Mouse (Mus musculus) forebrain, embryonic 11.5 days (tissue): ENCODE measurements around the gene Gm20388. TPM values are rescaled to one million over a fixed set of nuclear protein-coding genes. Genes with fewer than 3 reads are reported as not detected.

Experiments
- ATAC-seq: fragments of 200-750 bp; cut with Nextera tagmentation; replicated peaks from 2 replicates; pipeline ENCODE4 v1.8.0; 2017; ENCODE audit warnings: moderate TSS enrichment; ENCODE audit not compliant: low FRiP score
- DNase-seq: peaks from one replicate; pipeline ENCODE4 v3.0.0-alpha.2; 2017; ENCODE audit warnings: low spot score
- H3K27ac ChIP-seq: fragments of 300-500 bp; sonication (generic); 2 replicates; pipeline ENCODE4 v1.5.1; 2014; ENCODE audit warnings: low read depth, low read length
- H3K27me3 ChIP-seq: fragments of 300-500 bp; sonication (generic); 2 replicates; pipeline ENCODE4 v1.6.1; 2014; ENCODE audit warnings: mild to moderate bottlenecking, low read length, mixed read lengths; ENCODE audit not compliant: control insufficient read depth, insufficient read depth
- H3K36me3 ChIP-seq: fragments of 300-500 bp; sonication (generic); 2 replicates; pipeline ENCODE4 v1.6.1; 2014; ENCODE audit warnings: mild to moderate bottlenecking, low read length, moderate library complexity, mixed read lengths; ENCODE audit not compliant: control insufficient read depth, insufficient read depth
- H3K4me1 ChIP-seq: fragments of 300-500 bp; sonication (generic); replicated peaks from 2 replicates; pipeline ENCODE4 v1.6.1; 2014; ENCODE audit warnings: low read length, mixed read lengths; ENCODE audit not compliant: control insufficient read depth, insufficient read depth
- H3K4me2 ChIP-seq: fragments of 300-500 bp; sonication (generic); 2 replicates; pipeline ENCODE4 v1.6.1; 2014; ENCODE audit warnings: low read depth, mild to moderate bottlenecking, low read length, moderate library complexity, mixed read lengths; ENCODE audit not compliant: severe bottlenecking
- H3K4me3 ChIP-seq: fragments of 300-500 bp; sonication (generic); 2 replicates; pipeline ENCODE4 v1.5.1; 2014; ENCODE audit warnings: low read depth, low read length
- H3K9ac ChIP-seq: fragments of 300-500 bp; sonication (generic); 2 replicates; pipeline ENCODE4 v1.6.1; 2014; ENCODE audit warnings: low read length
- H3K9me3 ChIP-seq: fragments of 300-500 bp; sonication (generic); 2 replicates; pipeline ENCODE4 v1.6.1; 2016; ENCODE audit warnings: low read length, mixed read lengths; ENCODE audit not compliant: control insufficient read depth
- WGBS: fragments of 180-500 bp; shearing (Covaris S2); extraction: QIAGEN DNeasy Blood & Tissue Kit; methylation state at CpG from one replicate; pipeline ENCODE4 v1.1.7; 2014; 5-methylcytosine and 5-hydroxymethylcytosine counted together
- polyA plus RNA-seq: library from polyadenylated mRNA; unstranded; fragments of >200 nt; fragmentation: Nextera tagmentation; extraction: Ambion mirVana; gene quantifications from 2 replicates; pipeline ENCODE4 v1.2.1, GENCODE M21; 2014

Gene Gm20388
- polyA plus RNA-seq, 1 experiment from 2014 or later: not detected

DNA sequence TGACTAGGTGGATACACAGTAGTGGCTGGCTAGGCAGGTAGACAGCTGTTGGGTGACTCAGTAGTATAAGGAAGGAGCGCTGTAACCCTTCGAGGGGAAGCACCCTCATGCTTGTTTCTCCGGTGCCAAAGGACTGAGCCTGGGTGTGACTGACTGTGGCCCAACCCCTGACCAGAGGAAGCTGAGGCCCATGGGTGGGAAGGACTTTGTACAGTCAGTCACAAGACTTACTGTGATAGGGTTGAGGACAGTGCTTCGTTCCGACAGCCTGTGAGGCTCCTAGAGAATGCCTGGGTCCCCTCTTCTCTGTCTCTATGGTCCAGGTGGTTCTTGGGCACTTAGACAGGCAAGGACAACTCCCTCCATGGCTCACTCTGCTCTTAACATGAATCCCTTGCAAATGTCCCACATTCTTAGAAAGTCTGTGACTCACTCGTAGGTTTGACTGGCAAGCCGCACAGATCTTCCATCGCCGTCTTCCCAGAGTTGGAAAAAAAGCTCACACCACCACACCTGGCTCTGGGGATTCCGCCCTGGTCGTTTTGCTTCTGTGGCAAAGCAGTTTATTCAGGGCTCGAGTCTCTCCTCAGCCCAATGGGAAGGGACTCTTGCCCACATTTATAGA is 495.5 kb downstream of the Gm20388 start:
- ATAC-seq (no peak), DNase-seq (no peak)
- H3K9me3 ChIP-seq: no peaks in the 10 kb centered on the region
- H3K4me2 ChIP-seq: no peak overlapping the region
- H3K36me3 ChIP-seq: no peaks in the 10 kb centered on the region
- no peak overlapping the region for H3K27ac ChIP-seq
- peaks cover 34% of the 10 kb centered on the region for H3K4me1 ChIP-seq
- H3K27me3 ChIP-seq: peaks cover 6% of the 10 kb centered on the region; the same call in 1 of the 2 replicates
- 93% methylated on average over 12 of the region's 12 CpGs for WGBS
- H3K9ac ChIP-seq: no peak overlapping the region
- H3K4me3 ChIP-seq: no peak overlapping the region

DNA sequence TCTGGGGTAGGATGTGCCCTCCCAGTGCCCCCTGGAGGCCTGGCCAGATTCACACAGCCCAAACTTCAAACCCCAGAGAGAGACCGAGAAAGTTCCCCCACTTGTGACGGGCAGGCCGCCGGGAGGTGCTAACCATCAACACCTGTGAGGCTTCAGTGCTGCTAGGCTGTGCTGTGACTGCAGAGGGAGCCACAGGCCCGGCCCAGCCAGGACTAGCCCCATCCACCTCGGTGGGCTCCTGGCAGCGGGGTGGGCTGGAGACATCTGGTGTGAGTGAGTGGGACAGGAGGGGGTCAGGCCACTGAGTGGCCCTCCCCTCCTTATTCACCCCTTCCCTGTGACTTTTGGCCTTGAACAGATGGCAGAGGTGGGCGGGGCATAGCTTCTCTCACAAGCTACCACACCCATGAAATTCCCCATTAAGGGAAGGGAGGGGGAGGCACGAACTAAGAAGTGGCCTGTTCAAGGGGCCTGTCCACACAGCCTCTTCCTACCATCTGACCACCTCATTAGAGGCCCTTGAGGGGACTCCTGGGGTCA is 497.1 kb downstream of the Gm20388 start:
- Histone ChIP-seq H3K4me3 (no peak overlapping the region), H3K9ac (no peak overlapping the region), H3K36me3 (no peaks in the 10 kb centered on the region), H3K27ac (peak overlapping the region; percentile 43), H3K27me3 (peaks cover 6% of the 10 kb centered on the region; the same call in 1 of the 2 replicates), H3K4me1 (peaks cover 45% of the 10 kb centered on the region), H3K4me2 (no peak overlapping the region), H3K9me3 (no peaks in the 10 kb centered on the region)
- peak; percentile 64 for ATAC-seq
- peak; percentile 85 for DNase-seq
- 13% methylated on average over 9 of the region's 9 CpGs for WGBS

DNA sequence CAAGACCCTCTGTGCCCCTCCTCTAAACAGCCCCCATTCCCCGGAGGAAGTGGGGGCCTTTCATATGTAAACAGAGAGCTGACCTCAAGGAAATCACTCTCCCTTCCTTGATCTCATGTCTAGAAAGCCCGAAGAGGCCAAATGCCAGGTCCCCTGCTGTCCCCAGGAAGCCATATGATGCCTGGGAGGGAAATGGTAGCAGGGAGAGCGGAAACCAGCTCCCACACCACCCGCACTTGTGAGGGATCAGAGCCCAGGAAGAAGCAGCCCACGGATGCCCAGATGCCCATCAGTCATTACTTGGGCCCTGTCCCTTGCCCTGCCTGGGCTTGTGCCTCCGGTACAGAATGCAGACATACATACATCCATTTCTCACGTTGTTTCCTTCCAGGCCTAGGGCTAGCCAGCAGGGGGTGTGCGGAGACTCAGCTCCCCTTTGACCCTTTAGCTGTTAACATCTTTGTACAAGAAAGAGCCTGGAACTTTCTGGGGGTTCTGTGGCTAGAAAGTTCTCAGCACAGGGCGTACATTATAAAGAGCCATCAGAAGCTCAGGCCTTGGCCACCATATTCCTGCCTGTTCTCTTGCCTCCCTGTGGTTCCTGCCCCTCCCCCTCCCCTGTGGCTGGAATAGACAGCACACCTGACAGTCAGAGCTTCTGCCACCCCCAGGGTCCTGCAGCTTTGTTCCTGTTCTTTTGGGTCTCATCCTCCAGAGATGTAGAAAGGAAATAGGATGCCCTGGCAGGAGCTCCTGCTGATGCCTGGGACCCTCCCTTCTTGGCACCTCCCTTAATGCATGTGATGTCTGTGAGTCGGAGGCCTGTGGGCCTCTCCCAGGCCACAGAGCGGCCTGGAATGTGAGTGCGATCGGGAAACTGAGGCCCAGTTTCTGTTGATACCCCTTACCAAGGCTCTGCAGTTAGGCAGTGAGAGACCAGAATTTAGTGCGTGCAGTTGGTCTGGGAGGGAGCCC is 497.9 kb downstream of the Gm20388 start:
- Histone ChIP-seq H3K27ac (peak overlapping the region; percentile 43), H3K4me3 (no peak overlapping the region), H3K9ac (no peak overlapping the region), H3K27me3 (peaks cover 6% of the 10 kb centered on the region; the same call in 1 of the 2 replicates), H3K9me3 (no peaks in the 10 kb centered on the region), H3K36me3 (no peaks in the 10 kb centered on the region), H3K4me2 (no peak overlapping the region), H3K4me1 (peaks cover 51% of the 10 kb centered on the region)
- DNase-seq: no peak
- no peak for ATAC-seq
- 43% methylated on average over 14 of the region's 14 CpGs for WGBS

DNA sequence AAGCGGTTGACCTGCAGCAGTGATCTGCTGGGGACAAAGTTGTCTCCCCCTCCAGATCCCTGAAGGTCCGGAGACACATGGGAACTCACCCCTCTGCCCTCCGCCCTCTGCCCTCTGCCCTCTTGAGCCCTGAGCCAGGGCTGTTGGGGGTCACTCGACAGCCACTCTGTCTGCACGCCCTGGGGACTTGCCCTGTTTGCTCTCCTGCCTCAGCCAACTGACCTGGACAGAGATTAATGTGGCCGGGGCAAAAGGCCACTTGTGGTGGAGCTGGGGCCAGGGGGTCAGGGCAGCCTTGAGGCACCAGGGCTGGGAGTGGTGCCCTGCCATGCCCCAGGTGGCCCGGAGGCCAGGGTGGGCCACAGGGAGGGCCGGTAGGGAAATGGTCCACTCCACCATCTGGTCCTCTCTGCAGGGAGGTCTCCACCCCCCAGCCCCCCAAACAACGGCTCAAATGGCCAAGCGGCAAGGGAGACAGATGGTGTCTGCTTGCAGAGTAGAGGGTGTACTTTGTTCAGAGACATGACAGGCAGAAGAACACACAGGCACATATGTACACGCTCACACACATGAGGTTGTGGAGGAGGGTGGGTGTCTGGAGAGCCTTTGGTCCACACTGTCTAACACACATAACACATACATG is 498.9 kb downstream of the Gm20388 start:
- ATAC-seq: no peak
- no peak overlapping the region for H3K4me3 ChIP-seq
- peaks cover 6% of the 10 kb centered on the region; the same call in 1 of the 2 replicates for H3K27me3 ChIP-seq
- no peaks in the 10 kb centered on the region for H3K9me3 ChIP-seq
- WGBS: 53% methylated on average over 11 of the region's 11 CpGs
- H3K9ac ChIP-seq: no peak overlapping the region
- H3K27ac ChIP-seq: peak overlapping the region; percentile 37; the same call in 1 of the 2 replicates
- H3K36me3 ChIP-seq: no peaks in the 10 kb centered on the region
- H3K4me2 ChIP-seq: no peak overlapping the region
- peaks cover 51% of the 10 kb centered on the region for H3K4me1 ChIP-seq
- DNase-seq: no peak

DNA sequence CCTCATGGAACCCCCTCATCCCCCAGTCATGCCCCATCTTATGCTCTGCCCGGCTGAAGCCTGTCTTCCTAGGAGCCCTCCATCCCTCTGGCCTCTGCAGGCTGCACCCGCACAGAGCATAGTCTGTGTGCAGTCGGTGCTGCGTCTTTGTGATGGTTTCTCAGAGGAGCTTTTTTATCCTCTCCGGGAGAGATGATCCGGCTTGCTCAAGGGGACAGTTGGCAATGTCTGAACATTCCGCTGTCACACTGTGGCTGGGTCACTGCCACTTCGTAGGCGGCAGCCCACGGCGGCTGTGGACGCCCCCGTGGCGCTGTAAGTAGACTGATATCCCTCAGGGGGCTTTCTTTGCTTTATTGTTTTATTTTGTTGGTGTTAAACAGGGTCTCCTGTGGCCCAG is 500.4 kb downstream of the Gm20388 start:
- Histone ChIP-seq H3K4me3 (no peak overlapping the region), H3K27me3 (peaks cover 6% of the 10 kb centered on the region; the same call in 1 of the 2 replicates), H3K9me3 (no peaks in the 10 kb centered on the region), H3K4me2 (no peak overlapping the region), H3K9ac (no peak overlapping the region; the same call in 1 of the 2 replicates), H3K27ac (peak overlapping the region; percentile 18; the same call in 1 of the 2 replicates), H3K36me3 (no peaks in the 10 kb centered on the region), H3K4me1 (peaks cover 56% of the 10 kb centered on the region)
- WGBS: 58% methylated on average over 14 of the region's 14 CpGs
- DNase-seq (no peak), ATAC-seq (no peak)

DNA sequence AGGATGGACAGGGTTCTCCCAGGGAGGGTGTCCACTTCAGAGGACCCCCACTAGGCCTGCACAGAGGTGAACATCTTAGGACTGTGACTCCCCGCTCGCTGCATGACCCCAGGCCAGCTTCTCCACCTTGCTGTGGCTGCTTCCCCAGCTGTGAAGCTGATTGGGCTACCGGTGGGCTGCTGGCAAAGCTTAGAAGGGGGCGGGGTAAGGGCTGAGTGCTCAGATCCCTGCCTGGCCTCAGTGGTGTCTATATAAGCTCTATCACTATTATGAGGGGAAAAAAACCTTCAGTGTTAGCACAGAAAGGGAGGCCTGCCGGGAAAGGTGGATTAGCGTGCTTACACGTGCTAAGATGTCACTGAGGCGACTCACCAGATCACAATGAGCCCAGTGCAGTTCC is 501.2 kb downstream of the Gm20388 start:
- no peak for ATAC-seq
- Histone ChIP-seq H3K27ac (no peak overlapping the region), H3K4me3 (no peak overlapping the region), H3K27me3 (peaks cover 6% of the 10 kb centered on the region; the same call in 1 of the 2 replicates), H3K9ac (peak overlapping the region; percentile 20; the same call in 1 of the 2 replicates), H3K9me3 (no peaks in the 10 kb centered on the region), H3K36me3 (no peaks in the 10 kb centered on the region), H3K4me1 (peaks cover 62% of the 10 kb centered on the region), H3K4me2 (no peak overlapping the region)
- 19% methylated on average over 8 of the region's 8 CpGs for WGBS
- DNase-seq: no peak

DNA sequence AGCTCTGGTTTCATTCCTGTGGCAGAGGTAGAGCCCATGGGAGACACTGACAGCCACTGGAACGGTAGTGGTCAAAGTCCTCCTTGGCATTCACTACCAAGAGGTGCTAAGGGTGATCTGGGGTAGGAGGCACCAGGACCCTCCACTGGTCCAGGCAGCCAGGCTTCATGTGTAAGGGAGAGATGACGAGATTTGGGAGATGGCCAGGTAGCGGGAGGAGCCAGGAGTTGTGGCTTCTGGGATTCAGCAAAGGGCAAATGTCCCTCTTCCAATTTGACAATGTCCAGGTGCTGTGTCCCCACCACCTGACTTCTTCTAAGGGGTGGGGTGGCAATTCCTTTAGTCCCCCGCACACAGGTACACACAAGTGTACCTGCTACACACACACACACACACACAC is 501.7 kb downstream of the Gm20388 start:
- H3K4me3 ChIP-seq: no peak overlapping the region
- no peaks in the 10 kb centered on the region for H3K36me3 ChIP-seq
- DNase-seq (no peak), ATAC-seq (no peak)
- H3K9ac ChIP-seq: no peak overlapping the region
- H3K27ac ChIP-seq: no peak overlapping the region
- H3K27me3 ChIP-seq: peaks cover 6% of the 10 kb centered on the region; the same call in 1 of the 2 replicates
- 89% methylated on average over 4 of the region's 4 CpGs for WGBS
- no peak overlapping the region for H3K4me2 ChIP-seq
- H3K9me3 ChIP-seq: no peaks in the 10 kb centered on the region
- peaks cover 64% of the 10 kb centered on the region for H3K4me1 ChIP-seq
